Mouse (Mus musculus) MEL (cell line): Measurements from ENCODE around the gene Atp8a1. TPM values are rescaled to one million over a fixed set of nuclear protein-coding genes. Genes with fewer than 3 reads are reported as not detected.

Source experiments
- DNase-seq: peaks from one replicate; pipeline ENCODE4 v3.0.0; 2011; ENCODE audit warnings: low read depth, low spot score
- H3K27ac ChIP-seq: 2 replicates; pipeline ENCODE4 v1.5.1; 2012; ENCODE audit warnings: low read depth, mild to moderate bottlenecking, control low read depth, low read length, moderate library complexity; ENCODE audit not compliant: control insufficient read depth
- H3K27me3 ChIP-seq, 2 experiments: fragments of 150-350 bp in 1 of 2; sonication (generic) in 1 of 2; 2 replicates each; pipeline ENCODE4 v1.6.1; 2012; ENCODE audit warnings: low read length in 2 of 2, mild to moderate bottlenecking in 2 of 2, improper control_type of control experiment in 1 of 2, moderate library complexity in 1 of 2; ENCODE audit not compliant: insufficient read depth in 2 of 2, control insufficient read depth in 1 of 2
- H3K36me3 ChIP-seq, 2 experiments: 2 replicates each; pipeline ENCODE4 v1.6.1; 2012 to 2014; ENCODE audit warnings: low read length in 2 of 2, improper control_type of control experiment in 1 of 2, inconsistent platforms in 1 of 2, mild to moderate bottlenecking in 1 of 2; ENCODE audit not compliant: insufficient read depth in 2 of 2, control insufficient read depth in 1 of 2
- H3K4me1 ChIP-seq, 2 experiments: fragments of 150-350 bp in 1 of 2; sonication (generic) in 1 of 2; 2 replicates each; pipeline ENCODE4 v1.6.1; 2012; ENCODE audit warnings: low read length in 2 of 2, improper control_type of control experiment in 1 of 2, mild to moderate bottlenecking in 1 of 2; ENCODE audit not compliant: insufficient read depth in 2 of 2, control insufficient read depth in 1 of 2
- H3K4me3 ChIP-seq, 2 experiments: fragments of 150-350 bp in 1 of 2; sonication (generic) in 1 of 2; 2 replicates each; pipeline ENCODE4 v1.5.1; 2012; ENCODE audit warnings: low read depth in 2 of 2, low read length in 2 of 2, mild to moderate bottlenecking in 2 of 2, moderate library complexity in 2 of 2, control low read depth in 1 of 2, improper control_type of control experiment in 1 of 2; ENCODE audit not compliant: control insufficient read depth in 1 of 2, insufficient read depth in 1 of 2
- H3K79me2 ChIP-seq: 2 replicates; pipeline ENCODE4 v1.6.1; 2012; ENCODE audit warnings: mild to moderate bottlenecking, low read length, moderate library complexity; ENCODE audit not compliant: control insufficient read depth, poor library complexity, insufficient read depth
- H3K9ac ChIP-seq: 2 replicates; pipeline ENCODE4 v1.6.1; 2012; ENCODE audit warnings: low read depth, mild to moderate bottlenecking, control low read depth, low read length, moderate library complexity; ENCODE audit not compliant: control insufficient read depth, poor library complexity, severe bottlenecking
- H3K9me3 ChIP-seq: fragments of 150-350 bp; sonication (generic); replicated peaks from 2 replicates; pipeline ENCODE4 v1.6.1; 2012; ENCODE audit warnings: mild to moderate bottlenecking, low read length, improper control_type of control experiment, moderate library complexity; ENCODE audit not compliant: insufficient read depth
- CTCF ChIP-seq, 3 experiments: IDR thresholded peaks in 2 of 3; conservative IDR thresholded peaks in 1 of 3; 2 replicates each; pipeline ENCODE4 v1.5.1; 2011 to 2012; ENCODE audit warnings: low read length in 3 of 3, low read depth in 2 of 3, mild to moderate bottlenecking in 2 of 3, improper control_type of control experiment in 1 of 3, inconsistent platforms in 1 of 3, mixed read lengths in 1 of 3, moderate library complexity in 1 of 3; ENCODE audit not compliant: control insufficient read depth in 1 of 3, insufficient read depth in 1 of 3, poor library complexity in 1 of 3, severe bottlenecking in 1 of 3
- E2F4 ChIP-seq: IDR thresholded peaks from 2 replicates; pipeline ENCODE4 v1.6.1; 2011; ENCODE audit warnings: low read depth, low read length, improper control_type of control experiment, borderline replicate concordance
- EP300 ChIP-seq, 2 experiments: IDR thresholded peaks; 2 replicates each; pipeline ENCODE4 v1.6.1; 2011; ENCODE audit warnings: improper control_type of control experiment in 2 of 2, low read length in 2 of 2, low read depth in 1 of 2, mild to moderate bottlenecking in 1 of 2
- ETS1 ChIP-seq: IDR thresholded peaks from 2 replicates; pipeline ENCODE4 v1.6.1; 2012; ENCODE audit warnings: low read depth, mild to moderate bottlenecking, inconsistent platforms, low read length, improper control_type of control experiment, moderate library complexity
- HCFC1 ChIP-seq: IDR thresholded peaks from 2 replicates; pipeline ENCODE4 v1.6.1; 2012; ENCODE audit warnings: low read depth, mild to moderate bottlenecking, inconsistent platforms, low read length, improper control_type of control experiment, moderate library complexity
- JUND ChIP-seq: IDR thresholded peaks from 2 replicates; pipeline ENCODE4 v1.6.1; 2011; ENCODE audit warnings: low read depth, mild to moderate bottlenecking, improper control_type of control experiment, low read length
- KAT2A ChIP-seq: conservative IDR thresholded peaks from 2 replicates; pipeline ENCODE4 v1.6.1; 2012; ENCODE audit warnings: low read depth, low read length, improper control_type of control experiment, inconsistent platforms
- MAFK ChIP-seq: IDR thresholded peaks from 2 replicates; pipeline ENCODE4 v1.6.1; 2011; ENCODE audit warnings: low read depth, mild to moderate bottlenecking, low read length, improper control_type of control experiment, borderline replicate concordance
- MAZ ChIP-seq: IDR thresholded peaks from 2 replicates; pipeline ENCODE4 v1.6.1; 2012; ENCODE audit warnings: low read depth, mild to moderate bottlenecking, inconsistent platforms, low read length, improper control_type of control experiment
- MEF2A ChIP-seq: IDR thresholded peaks from 2 replicates; pipeline ENCODE4 v1.6.1; 2014; ENCODE audit warnings: low read depth, mild to moderate bottlenecking, inconsistent platforms, low read length, improper control_type of control experiment; ENCODE audit not compliant: poor library complexity, insufficient replicate concordance, severe bottlenecking; ENCODE audit errors: extremely low read depth
- MXI1 ChIP-seq: IDR thresholded peaks from 2 replicates; pipeline ENCODE4 v1.6.1; 2011; ENCODE audit warnings: mild to moderate bottlenecking, low read depth, low read length, improper control_type of control experiment
- MYB ChIP-seq: IDR thresholded peaks from 2 replicates; pipeline ENCODE4 v1.6.1; 2011; ENCODE audit warnings: mild to moderate bottlenecking, low read depth, low read length, improper control_type of control experiment
- NELFE ChIP-seq: IDR thresholded peaks from 2 replicates; pipeline ENCODE4 v1.6.1; 2011; ENCODE audit warnings: low read depth, low read length, improper control_type of control experiment
- POLR2A ChIP-seq, 2 experiments: IDR thresholded peaks; 2 replicates each; pipeline ENCODE4 v1.6.1; 2011 to 2012; ENCODE audit warnings: low read length in 2 of 2, mild to moderate bottlenecking in 2 of 2, control low read depth in 1 of 2, improper control_type of control experiment in 1 of 2, low read depth in 1 of 2, moderate library complexity in 1 of 2; ENCODE audit not compliant: control insufficient read depth in 1 of 2, insufficient read depth in 1 of 2, poor library complexity in 1 of 2
- POLR2AphosphoS5 ChIP-seq: IDR thresholded peaks from 2 replicates; pipeline ENCODE4 v1.6.1; 2012; ENCODE audit warnings: low read depth, borderline replicate concordance, mild to moderate bottlenecking, inconsistent platforms, low read length, moderate library complexity, mixed read lengths
- RAD21 ChIP-seq: IDR thresholded peaks from 2 replicates; pipeline ENCODE4 v1.6.1; 2011; ENCODE audit warnings: mild to moderate bottlenecking, low read depth, low read length, improper control_type of control experiment
- RCOR1 ChIP-seq: IDR thresholded peaks from 2 replicates; pipeline ENCODE4 v1.6.1; 2012; ENCODE audit warnings: low read depth, mild to moderate bottlenecking, inconsistent platforms, low read length, improper control_type of control experiment
- SMC3 ChIP-seq: IDR thresholded peaks from 2 replicates; pipeline ENCODE4 v1.6.1; 2011; ENCODE audit warnings: low read depth, low read length, improper control_type of control experiment
- TAL1 ChIP-seq: IDR thresholded peaks from 2 replicates; pipeline ENCODE4 v1.6.1; 2012; ENCODE audit warnings: mild to moderate bottlenecking, inconsistent platforms, low read length, moderate library complexity, mixed read lengths
- ZC3H11A ChIP-seq: IDR thresholded peaks from 2 replicates; pipeline ENCODE4 v1.6.1; 2012; ENCODE audit warnings: low read depth, mild to moderate bottlenecking, inconsistent platforms, low read length, improper control_type of control experiment
- ZKSCAN1 ChIP-seq: IDR thresholded peaks from 2 replicates; pipeline ENCODE4 v1.6.1; 2012; ENCODE audit warnings: low read depth, mild to moderate bottlenecking, inconsistent platforms, low read length, improper control_type of control experiment, moderate library complexity
- polyA plus RNA-seq, 2 experiments: library from polyadenylated mRNA; stranded (reverse) in 1 of 2; unstranded in 1 of 2; fragments of >175 nt in 1 of 2; fragments of >200 nt in 1 of 2; gene quantifications; 2 replicates each; pipeline versions ENCODE4 v1.2.1 to v1.2.4; 2012; ENCODE audit warnings: low replicate concordance in 2 of 2, low read depth in 1 of 2; ENCODE audit not compliant: insufficient read length in 2 of 2, insufficient read depth in 1 of 2, missing spikeins in 1 of 2
- total RNA-seq: library from RNA; depleted of rRNA; stranded (reverse); fragments of 300-350 nt; gene quantifications from 2 replicates; pipeline ENCODE4 v1.2.3, GENCODE M21; 2012

The Atp8a1 gene
- total and polyA plus RNA-seq, 3 experiments, result 18.2 to 22.1 TPM; not detected in 1

GRCm38 (mm10) chr5:67738133-67738532 lies 109.1 kb downstream of the Atp8a1 start:
- Histone ChIP-seq H3K4me1 (no peaks in the 10 kb centered on the region), H3K9ac (no peak overlapping the region), H3K27ac (no peak overlapping the region), H3K79me2 (no peaks in the 10 kb centered on the region), H3K36me3 (peaks cover 0 to 5% of the 10 kb centered on the region in 2 experiments; a peak in 2 of 4 replicates), H3K9me3 (no peaks in the 10 kb centered on the region), H3K4me3 (no peak overlapping the region), H3K27me3 (no peaks in the 10 kb centered on the region)
- no peak for TF ChIP-seq MYB
- no peak for TF ChIP-seq HCFC1
- TF ChIP-seq RCOR1, result no peak
- no peak for TF ChIP-seq POLR2A (IDR thresholded peaks at IDR 0.05; ENCODE audit: control insufficient read depth in 1 of 2, insufficient read depth in 1 of 2, low read depth in 1 of 2, low read length in 2 of 2, poor library complexity in 1 of 2)
- TF ChIP-seq POLR2AphosphoS5, result no peak
- TF ChIP-seq JUND, result no peak
- no peak for TF ChIP-seq TAL1
- no peak for TF ChIP-seq ZKSCAN1
- TF ChIP-seq SMC3, result no peak
- no peak for TF ChIP-seq MAFK
- TF ChIP-seq NELFE, result no peak
- no peak for DNase-seq

GRCm38 (mm10) chr5:67735771-67736170 lies 111.5 kb downstream of the Atp8a1 start:
- H3K79me2 ChIP-seq, result no peaks in the 10 kb centered on the region
- H3K36me3 ChIP-seq, result peaks cover 0 to 5% of the 10 kb centered on the region in 2 experiments; a peak in 2 of 4 replicates

GRCm38 (mm10) chr5:67733551-67734258 lies 113.5 kb downstream of the Atp8a1 start:
- Histone ChIP-seq H3K27me3 (no peaks in the 10 kb centered on the region), H3K9ac (no peak overlapping the region), H3K27ac (no peak overlapping the region), H3K36me3 (peaks cover 0 to 6% of the 10 kb centered on the region in 2 experiments; a peak in 2 of 4 replicates), H3K9me3 (no peaks in the 10 kb centered on the region), H3K4me3 (no peak overlapping the region), H3K79me2 (no peaks in the 10 kb centered on the region), H3K4me1 (no peaks in the 10 kb centered on the region)
- TF ChIP-seq POLR2A (IDR thresholded peaks at IDR 0.05; ENCODE audit: control insufficient read depth in 1 of 2, insufficient read depth in 1 of 2, low read depth in 1 of 2, low read length in 2 of 2, poor library complexity in 1 of 2) (no peak), MXI1 (no peak), EP300 (IDR thresholded peaks at IDR 0.05; ENCODE audit: low read depth in 1 of 2, low read length in 2 of 2) (no peak), MEF2A (no peak), TAL1 (no peak), MAZ (no peak), ETS1 (no peak), NELFE (no peak), E2F4 (no peak), ZKSCAN1 (no peak), RAD21 (no peak), CTCF (IDR thresholded peaks at IDR 0.05 in 2 of 3, conservative IDR thresholded peaks at IDR 0.05 in 1 of 3; ENCODE audit: control insufficient read depth in 1 of 3, insufficient read depth in 1 of 3, low read depth in 2 of 3, low read length in 3 of 3, poor library complexity in 1 of 3, severe bottlenecking in 1 of 3) (no peak), ZC3H11A (no peak), KAT2A (no peak), HCFC1 (no peak)
- no peak for DNase-seq

More at GRCm38 (mm10) chr5:67735771-67736170, 111.5 kb downstream of the Atp8a1 start:
- no peak for TF ChIP-seq E2F4
- no peak for DNase-seq
- Histone ChIP-seq H3K27ac (no peak overlapping the region), H3K9ac (no peak overlapping the region), H3K4me3 (no peak overlapping the region), H3K27me3 (no peaks in the 10 kb centered on the region), H3K4me1 (no peaks in the 10 kb centered on the region), H3K9me3 (no peaks in the 10 kb centered on the region)
